Mouse (Mus musculus) c-Kit-positive CD71-positive TER-119-negative erythroid progenitor cells, embryonic 14.5 days (primary cell): ENCODE data around the gene Cmtr1.

Experiments used
- DNase-seq: peaks from one replicate; pipeline ENCODE4 v3.0.0-alpha.2; 2013; ENCODE audit warnings: low read depth

The Cmtr1 gene

DNA sequence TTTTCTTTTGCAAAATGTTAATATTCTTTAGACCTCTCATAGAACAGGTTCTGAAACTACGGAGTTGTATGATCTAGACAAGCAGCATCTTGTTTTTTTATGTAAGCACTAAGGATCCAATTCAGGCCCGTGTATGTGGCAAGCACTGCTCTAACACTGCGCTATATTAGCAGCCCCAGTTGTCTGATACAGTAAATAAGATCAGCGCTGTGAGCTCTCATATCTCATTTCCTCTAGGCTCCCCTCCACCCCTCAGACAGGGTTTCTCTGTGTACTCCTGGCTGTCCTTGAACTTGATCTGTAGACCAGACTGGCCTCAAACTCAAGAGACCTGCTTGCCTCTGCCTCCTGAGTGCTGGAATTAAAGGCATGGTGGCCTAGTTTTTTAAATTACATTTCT lies 8.6 kb downstream of the Cmtr1 start:
- no peak for DNase-seq

- DNase-seq: peak; percentile 63
Measured at GRCm38 (mm10) chr17:29669936-29670335, 9.5 kb downstream of the Cmtr1 start.

- no peak for DNase-seq
Measured at GRCm38 (mm10) chr17:29671021-29671420, 10.6 kb downstream of the Cmtr1 start.

DNA sequence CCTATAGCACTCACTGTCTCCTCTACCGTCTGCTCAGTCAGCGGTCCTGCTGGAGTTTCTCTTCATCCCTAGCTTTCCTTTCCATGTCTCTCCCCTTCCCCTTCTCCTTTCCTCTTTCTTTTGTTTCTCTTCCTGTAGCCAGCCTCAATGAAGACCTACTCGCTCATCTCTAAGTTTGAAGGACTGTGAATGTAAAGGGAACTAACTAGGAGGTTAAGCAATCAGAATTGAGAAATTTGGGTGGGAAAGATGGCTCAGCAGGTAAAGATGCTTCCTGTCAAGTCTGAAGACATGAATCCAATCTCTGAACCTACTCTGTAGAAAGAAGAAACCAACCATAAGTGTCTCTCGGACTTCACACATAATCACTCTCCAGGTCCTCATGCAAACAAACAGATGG lies 12.9 kb downstream of the Cmtr1 start:
- no peak for DNase-seq

DNA sequence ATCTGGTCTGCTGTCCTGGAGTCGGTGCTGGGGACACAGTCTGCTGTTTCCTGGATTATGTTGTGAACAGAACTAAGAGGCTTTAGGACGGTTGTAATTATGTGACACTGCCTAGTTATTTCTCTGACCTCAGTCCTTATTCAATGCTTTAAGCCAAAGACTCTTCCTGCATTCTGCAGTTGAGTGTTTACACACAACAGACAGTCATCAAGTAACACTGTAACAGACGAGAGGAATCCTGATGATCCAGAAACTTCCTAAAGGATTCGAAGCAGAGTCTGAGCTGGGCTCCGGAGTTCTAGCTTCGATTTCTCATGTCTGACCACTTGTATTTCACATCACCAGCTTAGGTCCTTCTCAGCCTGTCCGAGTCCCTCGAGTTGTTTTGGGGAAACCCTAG lies 18.1 kb downstream of the Cmtr1 start:
- DNase-seq: no peak

- no peak for DNase-seq
Measured at GRCm38 (mm10) chr17:29679038-29679767, 18.8 kb downstream of the Cmtr1 start.

DNA sequence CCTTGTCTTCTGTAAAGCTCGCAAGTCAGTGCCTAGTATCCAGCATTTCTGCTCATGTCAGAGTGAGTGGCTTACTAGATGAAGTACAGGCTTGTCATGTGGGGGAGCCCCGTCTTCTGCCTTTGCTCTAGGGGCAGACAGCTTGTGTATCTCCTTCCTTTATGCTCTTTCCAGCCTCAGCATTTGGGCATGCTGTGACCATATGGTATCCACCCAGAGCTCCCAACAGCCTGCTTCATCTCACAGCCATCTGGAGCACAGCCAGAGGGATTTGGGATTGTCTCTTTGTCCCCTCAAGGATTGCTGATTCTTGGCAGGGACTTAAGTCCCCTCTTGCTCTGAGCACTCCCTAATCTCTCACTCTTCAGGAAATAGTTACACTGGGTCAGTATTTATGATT lies 19.8 kb downstream of the Cmtr1 start:
- no peak for DNase-seq

DNA sequence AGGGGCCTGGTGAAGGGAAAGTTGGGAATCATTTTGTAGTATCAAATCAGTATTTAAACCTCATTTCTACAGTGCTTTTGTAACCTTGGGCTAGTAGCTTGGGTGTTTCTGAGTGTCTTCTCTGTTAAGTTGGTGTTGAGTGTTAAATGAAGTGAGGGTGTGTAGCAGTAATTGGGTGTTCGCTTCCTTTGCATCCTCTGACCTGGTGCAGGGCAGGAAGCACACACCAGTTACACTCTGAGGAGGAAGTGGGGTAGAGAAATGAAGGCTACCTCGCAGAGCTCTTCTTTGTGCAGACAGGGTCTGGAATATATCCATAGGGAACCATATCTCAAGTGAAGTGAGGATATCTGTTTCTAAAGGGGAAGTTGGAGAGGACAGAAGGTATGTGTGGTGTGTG lies 20.5 kb downstream of the Cmtr1 start:
- no peak for DNase-seq

- DNase-seq: no peak
Measured at GRCm38 (mm10) chr17:29681669-29682068, 21.3 kb downstream of the Cmtr1 start.

- DNase-seq: no peak
Measured at GRCm38 (mm10) chr17:29682261-29682660, 21.9 kb downstream of the Cmtr1 start.

GRCm38 (mm10) chr17:29683127-29683526 lies 22.7 kb downstream of the Cmtr1 start:
- no peak for DNase-seq

- no peak for DNase-seq
Measured at GRCm38 (mm10) chr17:29684275-29684674, 23.9 kb downstream of the Cmtr1 start.

- DNase-seq: peak; percentile 54
Measured at GRCm38 (mm10) chr17:29686771-29687170, 26.4 kb downstream of the Cmtr1 start.

DNA sequence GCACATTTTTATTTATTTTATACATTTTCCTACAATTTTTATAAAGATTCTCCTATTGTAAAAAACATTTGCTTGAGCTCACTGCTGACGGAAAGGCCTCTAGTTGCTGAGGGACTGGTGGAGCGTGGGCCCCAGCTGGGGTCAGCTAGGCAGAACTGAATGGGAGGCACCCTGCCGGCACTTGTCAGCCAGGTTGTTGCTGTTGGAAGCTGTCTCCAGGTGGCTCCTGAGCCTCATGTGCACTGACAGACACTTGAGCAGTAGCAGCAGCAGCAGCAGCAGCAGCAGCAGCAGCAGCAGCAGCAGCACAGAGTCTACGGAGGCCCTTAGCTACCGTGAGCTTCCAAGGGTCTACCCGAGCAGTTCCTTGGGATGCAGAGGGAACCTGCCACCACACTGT lies 27.0 kb downstream of the Cmtr1 start:
- DNase-seq: no peak

GRCm38 (mm10) chr17:29688610-29689009 lies 28.2 kb downstream of the Cmtr1 start:
- DNase-seq: no peak

DNA sequence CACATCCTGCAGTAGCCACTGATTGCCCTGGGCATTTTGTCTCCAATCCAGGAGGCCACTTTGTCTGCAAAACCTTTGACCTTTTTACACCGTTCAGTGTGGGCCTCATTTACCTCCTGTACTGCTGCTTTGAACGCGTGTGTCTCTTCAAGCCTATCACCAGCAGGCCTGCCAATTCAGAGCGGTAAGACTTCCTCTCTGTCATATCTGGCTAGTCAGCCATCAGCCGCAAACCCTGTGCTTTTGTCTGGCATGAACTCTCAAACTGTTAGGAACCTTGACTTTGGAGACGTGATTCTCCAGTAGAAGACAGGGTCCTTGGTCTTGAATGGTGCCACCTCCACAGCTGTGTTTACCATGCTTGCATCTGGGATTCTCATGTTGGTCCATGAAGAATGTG lies 29.9 kb downstream of the Cmtr1 start:
- DNase-seq: no peak

- no peak for DNase-seq
Measured at GRCm38 (mm10) chr17:29692827-29693226, 32.4 kb downstream of the Cmtr1 start.

DNA sequence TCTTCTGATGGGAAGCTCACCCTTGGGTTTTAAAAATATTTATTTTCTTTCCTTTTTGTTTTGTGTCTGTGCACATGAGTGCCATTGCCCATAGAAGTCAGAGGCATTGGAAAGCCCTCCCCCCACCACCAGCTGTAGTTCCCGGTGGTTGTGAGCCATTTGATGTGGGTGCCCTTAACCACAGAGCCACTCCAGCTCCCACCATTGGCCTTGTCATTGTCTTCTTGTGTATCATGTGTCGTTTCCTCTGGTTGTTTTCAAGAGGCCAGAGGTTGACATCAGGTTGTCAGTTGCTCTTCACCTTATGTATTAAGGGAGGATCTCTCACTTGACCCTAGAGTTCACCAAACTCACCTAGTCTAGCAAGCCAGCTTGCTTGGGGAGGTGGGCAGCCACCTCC lies 33.2 kb downstream of the Cmtr1 start:
- no peak for DNase-seq

GRCm38 (mm10) chr17:29694516-29694915 lies 34.1 kb downstream of the Cmtr1 start:
- DNase-seq: no peak

- no peak for DNase-seq
Measured at GRCm38 (mm10) chr17:29696940-29697339, 36.5 kb downstream of the Cmtr1 start.

- DNase-seq: no peak
Measured at GRCm38 (mm10) chr17:29698421-29698820, 38.0 kb downstream of the Cmtr1 start.

DNA sequence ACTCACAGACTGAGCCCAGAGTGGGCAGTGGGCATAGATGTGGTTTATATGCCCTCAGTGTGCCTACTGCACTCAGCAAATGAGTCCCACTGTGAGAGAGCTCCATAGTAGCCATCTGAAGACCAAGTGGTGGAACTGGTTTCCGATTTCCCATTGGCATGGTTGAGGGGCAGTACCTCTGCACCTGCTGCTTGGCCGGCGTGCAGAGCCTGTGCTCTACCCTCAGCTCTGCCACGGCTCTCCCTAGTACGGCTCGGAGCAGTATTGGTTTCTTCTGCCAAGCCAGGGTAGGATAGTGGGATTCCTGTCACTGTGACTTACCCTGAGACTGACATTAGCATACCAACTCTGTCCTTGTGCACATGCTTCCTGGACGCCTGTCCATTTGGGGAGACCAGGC lies 40.2 kb downstream of the Cmtr1 start:
- DNase-seq: no peak

DNA sequence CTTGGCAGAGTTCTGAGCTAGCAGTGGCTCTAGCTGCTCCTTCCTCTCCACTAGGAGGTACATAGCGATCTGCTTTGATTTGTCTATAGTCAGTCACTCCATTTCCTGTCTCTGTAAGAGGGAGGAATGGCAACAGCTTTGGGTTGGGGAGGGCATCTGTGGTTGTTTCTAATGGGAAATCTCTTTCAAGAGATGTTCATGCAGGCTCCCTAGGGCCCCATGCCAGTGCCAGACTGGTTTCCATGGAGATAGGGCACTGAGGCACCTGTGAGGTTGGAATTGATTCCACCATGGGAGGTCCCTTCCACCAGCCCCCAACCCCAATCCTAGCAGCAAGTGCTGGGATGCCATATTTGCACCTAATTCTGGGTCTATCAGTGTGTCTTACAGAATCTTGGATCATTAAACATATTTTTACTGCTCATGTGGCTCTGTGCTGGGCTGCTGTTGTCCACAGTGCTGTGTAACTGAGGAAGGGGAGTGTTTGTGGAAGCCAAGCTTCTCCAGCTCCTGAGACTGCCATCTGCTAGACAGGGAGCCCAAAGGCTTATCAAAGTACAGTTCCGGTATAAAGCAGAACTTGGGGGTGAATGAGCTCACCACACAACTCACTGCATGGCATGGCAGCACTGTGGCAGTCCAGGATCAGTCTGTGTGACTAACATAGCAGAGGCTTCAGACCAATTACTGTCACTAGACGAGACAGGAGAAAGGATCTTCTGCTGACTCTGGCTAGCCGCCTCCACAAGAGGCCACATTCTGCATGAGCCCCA lies 42.7 kb downstream of the Cmtr1 start:
- no peak for DNase-seq

DNA sequence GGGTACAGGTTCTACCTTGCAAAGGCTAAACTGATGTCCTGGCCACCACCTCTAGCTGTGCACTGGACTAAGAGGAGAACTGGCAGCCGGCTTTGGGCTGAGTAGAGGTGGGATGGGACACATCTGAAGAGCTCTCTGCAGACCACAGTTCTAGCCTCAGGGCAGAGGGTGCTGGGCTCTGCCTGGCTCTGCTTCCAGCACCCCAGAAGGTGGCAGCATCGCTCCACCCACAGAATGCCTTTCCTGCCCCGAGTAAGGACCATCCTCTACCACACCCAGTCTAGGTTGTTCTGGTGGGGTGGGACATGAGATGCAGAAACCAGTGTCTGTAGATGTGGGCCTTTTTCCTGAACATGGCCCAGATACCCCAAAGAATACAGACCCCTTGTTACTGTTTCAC lies 44.4 kb downstream of the Cmtr1 start:
- DNase-seq: peak; percentile 44
